Mouse (Mus musculus): ENCODE data around the gene Pim3.

DNA sequence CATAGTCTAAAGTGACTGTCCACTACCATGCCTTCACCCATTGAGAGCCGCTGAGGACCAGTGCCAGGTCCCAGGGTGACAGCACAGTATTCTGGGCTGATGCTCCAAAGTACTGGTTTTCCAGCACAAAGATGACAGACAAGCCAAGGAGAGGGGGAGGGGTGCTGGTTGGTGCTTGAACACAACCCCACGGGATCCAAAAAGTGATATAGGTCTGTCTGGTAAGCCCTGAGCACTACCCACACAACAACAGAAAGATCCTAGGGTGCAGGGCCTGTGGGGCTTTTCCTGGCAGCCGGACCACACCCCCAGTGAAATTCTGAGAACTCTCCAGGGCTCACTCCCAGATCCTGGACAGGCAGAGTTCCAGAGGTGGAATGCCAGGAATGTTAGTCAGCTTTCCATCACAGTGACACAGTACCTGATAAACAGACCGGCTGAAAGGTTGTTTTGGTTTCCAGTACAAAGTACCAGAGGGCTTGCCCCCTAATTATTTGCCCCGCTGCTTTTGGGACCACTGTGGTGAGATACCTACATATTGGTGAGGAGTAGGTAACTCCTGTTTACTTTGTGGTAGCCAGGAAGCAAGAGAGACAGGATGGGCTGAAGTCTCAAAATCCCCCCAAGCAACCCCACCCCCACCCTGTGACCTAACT lies 5.5 kb downstream of the Pim3 start:
- 0 out of 4 replicates have a peak, but pooled peaks of 1 of the 2 experiments have one; percentile 1 for TF ChIP-seq POLR2A (IDR thresholded peaks at IDR 0.05; ENCODE audit: control insufficient read depth in 1 of 2, insufficient read depth in 1 of 2, low read depth in 1 of 2, low read length in 2 of 2, poor library complexity in 1 of 2)
- no peak for TF ChIP-seq USF2 (IDR thresholded peaks at IDR 0.05; ENCODE audit: borderline replicate concordance in 1 of 2, insufficient read depth in 1 of 2, low read depth in 1 of 2, low read length in 2 of 2)
- TF ChIP-seq CTCF (IDR thresholded peaks at IDR 0.05 in 2 of 3, conservative IDR thresholded peaks at IDR 0.05 in 1 of 3; ENCODE audit: control insufficient read depth in 1 of 3, insufficient read depth in 1 of 3, low read depth in 2 of 3, low read length in 3 of 3, poor library complexity in 1 of 3, severe bottlenecking in 1 of 3) = no peak
- TF ChIP-seq MYB (IDR thresholded peaks at IDR 0.05; ENCODE audit: low read depth, low read length) = no peak
- no peak for TF ChIP-seq EP300 (IDR thresholded peaks at IDR 0.05; ENCODE audit: low read depth in 1 of 2, low read length in 2 of 2)
- TF ChIP-seq POLR2AphosphoS2 (IDR thresholded peaks at IDR 0.05; ENCODE audit: low read length) = no peak
- no peak for TF ChIP-seq HCFC1 (IDR thresholded peaks at IDR 0.05; ENCODE audit: low read depth, low read length)
- TF ChIP-seq GATA1 (IDR thresholded peaks at IDR 0.05; ENCODE audit: low read depth, low read length) = no peak
- no peak for TF ChIP-seq TBP (IDR thresholded peaks at IDR 0.05; ENCODE audit: low read depth, low read length)
- no peak for TF ChIP-seq TCF12 (IDR thresholded peaks at IDR 0.05; ENCODE audit: low read depth, low read length)
- no peak for TF ChIP-seq CHD2 (IDR thresholded peaks at IDR 0.05; ENCODE audit: low read length)
- TF ChIP-seq JUND (IDR thresholded peaks at IDR 0.05; ENCODE audit: low read depth, low read length) = no peak

Measured in MEL (cell line).